Mouse (Mus musculus) kidney, adult 2 months (tissue): ENCODE data around the gene Gsdma2. TPM values are rescaled to one million over a fixed set of nuclear protein-coding genes. Genes with fewer than 3 reads are reported as not detected.

Source experiments
- DNase-seq: peaks from one replicate; pipeline ENCODE4 v3.0.0; 2021
- H3K27ac ChIP-seq: fragments of 200-500 bp; 2 replicates; pipeline ENCODE4 v1.5.1; 2012; ENCODE audit warnings: low read depth, low read length, control low read depth, inconsistent platforms; ENCODE audit not compliant: insufficient read depth
- H3K27me3 ChIP-seq: fragments of 200-500 bp; replicated peaks from 2 replicates; pipeline ENCODE4 v1.6.1; 2012; ENCODE audit warnings: mild to moderate bottlenecking, moderate library complexity, low read length, inconsistent platforms; ENCODE audit not compliant: control insufficient read depth, insufficient read depth
- H3K36me3 ChIP-seq: fragments of 200-500 bp; 2 replicates; pipeline ENCODE4 v1.6.1; 2012; ENCODE audit warnings: mild to moderate bottlenecking, moderate library complexity, low read length, inconsistent platforms; ENCODE audit not compliant: control insufficient read depth, insufficient read depth
- H3K4me1 ChIP-seq: fragments of 200-500 bp; 2 replicates; pipeline ENCODE4 v1.6.1; 2011; ENCODE audit warnings: low read length; ENCODE audit not compliant: control insufficient read depth, insufficient read depth
- H3K4me3 ChIP-seq: fragments of 200-500 bp; 2 replicates; pipeline ENCODE4 v1.5.1; 2011; ENCODE audit warnings: mild to moderate bottlenecking, low read depth, low read length, control low read depth; ENCODE audit not compliant: insufficient read depth
- CTCF ChIP-seq: fragments of 200-500 bp; conservative IDR thresholded peaks from 2 replicates; pipeline ENCODE4 v1.5.1; 2011; ENCODE audit warnings: low read depth, mild to moderate bottlenecking, control low read depth, low read length, moderate library complexity, mixed read lengths; ENCODE audit not compliant: insufficient read depth, insufficient read length
- POLR2A ChIP-seq: fragments of 200-500 bp; IDR thresholded peaks from one replicate; pipeline ENCODE4 v1.6.1; 2011; ENCODE audit warnings: low read depth, low read length, control low read depth
- WGBS: fragments of 180-500 bp; shearing (Covaris S2); methylation state at CpG from one replicate; pipeline ENCODE4 v1.1.7; 2018; 5-methylcytosine and 5-hydroxymethylcytosine counted together
- polyA plus RNA-seq: library from polyadenylated mRNA; depleted of rRNA; stranded (reverse); fragments of >200 nt; gene quantifications from 2 replicates; pipeline ENCODE4 v1.2.3, GENCODE M21; 2012; rRNA removed

The Gsdma2 gene
- polyA plus RNA-seq, 1 experiment: not detected

GRCm38 (mm10) chr11:98701213-98701670 is 54.7 kb downstream of the Gsdma2 start, which contains the start of gene Csf3:
Gene Csf3 (plus strand): TSS chr11:98701263.
- WGBS: 57% methylated on average over 10 of the region's 10 CpGs

GRCm38 (mm10) chr11:98702323-98702722 is 55.8 kb downstream of the Gsdma2 start:
- Histone ChIP-seq H3K27me3 (no peaks in the 10 kb centered on the region), H3K36me3 (no peaks in the 10 kb centered on the region; the same call in 1 of the 2 replicates), H3K27ac (no peak overlapping the region), H3K4me3 (no peak overlapping the region), H3K4me1 (no peaks in the 10 kb centered on the region)
- 65% methylated on average over 5 of the region's 5 CpGs for WGBS
- no peak for DNase-seq
- TF ChIP-seq CTCF: no peak
- no peak for TF ChIP-seq POLR2A

More at GRCm38 (mm10) chr11:98701213-98701670, 54.7 kb downstream of the Gsdma2 start, which contains the start of gene Csf3:
- no peak for DNase-seq
- Histone ChIP-seq H3K27me3 (no peaks in the 10 kb centered on the region), H3K27ac (no peak within 1 kb of the TSS), H3K36me3 (no peaks in the 10 kb centered on the region), H3K4me1 (peaks cover 9% of the 10 kb centered on the region), H3K4me3 (no peak within 1 kb of the TSS)
- TF ChIP-seq POLR2A (no peak), CTCF (no peak)

GRCm38 (mm10) chr11:98705021-98705420 is 58.5 kb downstream of the Gsdma2 start:
- TF ChIP-seq CTCF: no peak
- TF ChIP-seq POLR2A: no peak
- Histone ChIP-seq H3K27me3 (no peaks in the 10 kb centered on the region), H3K27ac (no peak overlapping the region), H3K4me1 (peaks cover 18% of the 10 kb centered on the region), H3K4me3 (no peak overlapping the region), H3K36me3 (no peaks in the 10 kb centered on the region; the same call in 1 of the 2 replicates)
- WGBS: 79% methylated on average over 10 of the region's 10 CpGs
- no peak for DNase-seq

Other genes with a start within 250 kb of the Gsdma2 start
- 32.2 and 35.4 TPM in 2 replicates for gene Pgap3, start 246.3 kb upstream of the Gsdma2 start, polyA plus RNA-seq
- 44.8 and 55.9 TPM in 2 replicates for gene Erbb2, start 234.3 kb upstream of the Gsdma2 start, polyA plus RNA-seq
- 126 and 179 TPM in 2 replicates for gene Mien1, start 207.8 kb upstream of the Gsdma2 start, polyA plus RNA-seq
- 143 and 160 TPM in 2 replicates for gene Grb7, start 200.4 kb upstream of the Gsdma2 start, polyA plus RNA-seq
- gene Ikzf3, start 100.7 kb upstream of the Gsdma2 start, polyA plus RNA-seq: 0.58 and 3.9 TPM in 2 replicates
- 0.26 and 0.34 TPM in 2 replicates for gene Zpbp2, start 95.7 kb upstream of the Gsdma2 start, polyA plus RNA-seq
- gene Ormdl3, start 59.4 kb upstream of the Gsdma2 start, polyA plus RNA-seq: 57.2 and 60.2 TPM in 2 replicates
- gene Lrrc3c, start 48.5 kb upstream of the Gsdma2 start, polyA plus RNA-seq: not detected in 2 replicates
- not detected in 2 replicates for gene Gm12355, start 21.1 kb upstream of the Gsdma2 start, polyA plus RNA-seq
- gene Gsdma3, start 20.4 kb upstream of the Gsdma2 start, polyA plus RNA-seq: not detected in 2 replicates
- gene Gsdma, start 17.6 kb downstream of the Gsdma2 start, polyA plus RNA-seq: not detected in 2 replicates
- 307 and 331 TPM in 2 replicates for gene Psmd3, start 35.8 kb downstream of the Gsdma2 start, polyA plus RNA-seq
- not detected in 2 replicates for gene Csf3, start 54.5 kb downstream of the Gsdma2 start, polyA plus RNA-seq
- 45.3 and 54.1 TPM in 2 replicates for gene Med24, start 82.7 kb downstream of the Gsdma2 start, polyA plus RNA-seq
- 92.7 and 97.2 TPM in 2 replicates for gene Thra, start 93.9 kb downstream of the Gsdma2 start, polyA plus RNA-seq
- 140 and 155 TPM in 2 replicates for gene Nr1d1, start 128.6 kb downstream of the Gsdma2 start, polyA plus RNA-seq
- gene Msl1, start 148.8 kb downstream of the Gsdma2 start, polyA plus RNA-seq: 23.5 and 24.5 TPM in 2 replicates
- 21.0 and 24.5 TPM in 2 replicates for gene Casc3, start 158.1 kb downstream of the Gsdma2 start, polyA plus RNA-seq
- gene Rapgefl1, start 190.0 kb downstream of the Gsdma2 start, polyA plus RNA-seq: 4.2 and 4.7 TPM in 2 replicates
- 8.7 and 9.9 TPM in 2 replicates for gene Wipf2, start 216.9 kb downstream of the Gsdma2 start, polyA plus RNA-seq